Mouse (Mus musculus): Measurements from ENCODE around the gene Rai1. TPM values are rescaled to one million over a fixed set of nuclear protein-coding genes. Genes with fewer than 3 reads are reported as not detected.

Gene Rai1
- polyA plus RNA-seq, 1 experiment from 2014 or later: 40.3 TPM

- ATAC-seq (no peak), DNase-seq (ENCODE audit: low read depth, low spot score) (no peak)
- CTCF ChIA-PET: interaction anchor here (1.0 to 2.0 kb wide), 2 partner anchors 12 to 60 kb away, joined by 3 to 6 read pairs; no protein-coding TSS in a partner anchor
- POLR2A ChIA-PET: interaction anchor here (0.7 kb wide), 1 partner anchor 121 kb away, joined by 3 read pairs; no protein-coding TSS in a partner anchor
- TF ChIP-seq CTCF (IDR thresholded peaks at IDR 0.05): no peak
- in situ Hi-C loops (cut with MboI; ENCODE audit: low pct_unique_long_range_greater_than_20kb): no loop called here
- H3K27me3 ChIP-seq: no peaks in the 10 kb centered on the region
These were observed 128.4 kb downstream of the Rai1 start for GRCm38 (mm10) chr11:60233235-60233634.

GRCm38 (mm10) chr11:60235351-60235750 lies 130.5 kb downstream of the Rai1 start:
- POLR2A ChIA-PET: interaction anchor here (0.6 kb wide), 1 partner anchor 15 kb away, joined by 3 read pairs; no protein-coding TSS in a partner anchor
- no peaks in the 10 kb centered on the region for H3K27me3 ChIP-seq
- CTCF ChIA-PET: interaction anchor here (1.6 kb wide), 1 partner anchor 35 kb away, joined by 4 read pairs; no protein-coding TSS in a partner anchor

GRCm38 (mm10) chr11:60240509-60240908 lies 135.7 kb downstream of the Rai1 start:
- in situ Hi-C loops (cut with MboI; ENCODE audit: low pct_unique_long_range_greater_than_20kb): no loop called here
- no peak for TF ChIP-seq CTCF (IDR thresholded peaks at IDR 0.05)
- DNase-seq (ENCODE audit: low read depth, low spot score): no peak
- ChIA-PET CTCF (interaction anchor here (1.6 kb wide), 1 partner anchor 17 kb away, joined by 3 read pairs; no protein-coding TSS in a partner anchor), POLR2A (no interaction called here)
- no peak for ATAC-seq
- no peaks in the 10 kb centered on the region for H3K27me3 ChIP-seq

More at GRCm38 (mm10) chr11:60235351-60235750, 130.5 kb downstream of the Rai1 start:
- no peak for DNase-seq (ENCODE audit: low read depth, low spot score)
- TF ChIP-seq CTCF (IDR thresholded peaks at IDR 0.05): no peak
- no peak for ATAC-seq
- in situ Hi-C loops (cut with MboI; ENCODE audit: low pct_unique_long_range_greater_than_20kb): no loop called here

- ATAC-seq (no peak), DNase-seq (ENCODE audit: low read depth, low spot score) (no peak)
- no peaks in the 10 kb centered on the region for H3K27me3 ChIP-seq
- no peak for TF ChIP-seq CTCF (IDR thresholded peaks at IDR 0.05)
- in situ Hi-C loops (cut with MboI; ENCODE audit: low pct_unique_long_range_greater_than_20kb): no loop called here
- CTCF ChIA-PET: interaction anchor here (1.3 kb wide), 1 partner anchor 11 kb away, joined by 3 read pairs; no protein-coding TSS in a partner anchor
- POLR2A ChIA-PET: no interaction called here
These were observed 139.8 kb downstream of the Rai1 start for GRCm38 (mm10) chr11:60244503-60245143.

GRCm38 (mm10) chr11:60246077-60246476 lies 141.3 kb downstream of the Rai1 start:
- ATAC-seq (no peak), DNase-seq (ENCODE audit: low read depth, low spot score) (no peak)
- no peak for TF ChIP-seq CTCF (IDR thresholded peaks at IDR 0.05)
- ChIA-PET CTCF (interaction anchor here (1.2 to 1.4 kb wide), 3 partner anchors 10 to 47 kb away, joined by 3 to 4 read pairs (median 4); no protein-coding TSS in a partner anchor), POLR2A (no interaction called here)
- no peaks in the 10 kb centered on the region for H3K27me3 ChIP-seq
- in situ Hi-C loops (cut with MboI; ENCODE audit: low pct_unique_long_range_greater_than_20kb): no loop called here

- CTCF ChIA-PET: no interaction called here
- DNase-seq (ENCODE audit: low read depth, low spot score): no peak
- in situ Hi-C loops (cut with MboI; ENCODE audit: low pct_unique_long_range_greater_than_20kb): no loop called here
These were observed 143.1 kb downstream of the Rai1 start for GRCm38 (mm10) chr11:60247753-60248550.

More at GRCm38 (mm10) chr11:60247753-60248550, 143.1 kb downstream of the Rai1 start:
- POLR2A ChIA-PET: no interaction called here
- no peaks in the 10 kb centered on the region for H3K27me3 ChIP-seq
- no peak for TF ChIP-seq CTCF (IDR thresholded peaks at IDR 0.05)
- no peak for ATAC-seq

Other genes starting within 250 kb of the Rai1 start
- 30.4 TPM for gene Med9, start 156.8 kb upstream of the Rai1 start, polyA plus RNA-seq (2021)
- 1.9 TPM for gene Rasd1, start 140.1 kb upstream of the Rai1 start, polyA plus RNA-seq (2021)
- 6.9 TPM for gene Pemt, start 58.5 kb upstream of the Rai1 start, polyA plus RNA-seq (2021)
- gene Srebf1, start 117.6 kb downstream of the Rai1 start, polyA plus RNA-seq (2021): 65.4 TPM
- gene Tom1l2, start 247.9 kb downstream of the Rai1 start, polyA plus RNA-seq (2021): 55.5 TPM
- 3.1 TPM for gene Drc3, start 248.3 kb downstream of the Rai1 start, polyA plus RNA-seq (2021)